Mouse (Mus musculus) T-helper 2 cell (primary cell): ENCODE results near the gene Sfpq.

Source experiments
- in situ Hi-C: fragments of 300-600 bp; cut with MboI, MseI; formaldehyde crosslinking; loops from one replicate; pipeline ENCODE4 v1.15.1; 2025; ENCODE audit warnings: high pct_unique_total_duplicates

Sfpq gene

DNA sequence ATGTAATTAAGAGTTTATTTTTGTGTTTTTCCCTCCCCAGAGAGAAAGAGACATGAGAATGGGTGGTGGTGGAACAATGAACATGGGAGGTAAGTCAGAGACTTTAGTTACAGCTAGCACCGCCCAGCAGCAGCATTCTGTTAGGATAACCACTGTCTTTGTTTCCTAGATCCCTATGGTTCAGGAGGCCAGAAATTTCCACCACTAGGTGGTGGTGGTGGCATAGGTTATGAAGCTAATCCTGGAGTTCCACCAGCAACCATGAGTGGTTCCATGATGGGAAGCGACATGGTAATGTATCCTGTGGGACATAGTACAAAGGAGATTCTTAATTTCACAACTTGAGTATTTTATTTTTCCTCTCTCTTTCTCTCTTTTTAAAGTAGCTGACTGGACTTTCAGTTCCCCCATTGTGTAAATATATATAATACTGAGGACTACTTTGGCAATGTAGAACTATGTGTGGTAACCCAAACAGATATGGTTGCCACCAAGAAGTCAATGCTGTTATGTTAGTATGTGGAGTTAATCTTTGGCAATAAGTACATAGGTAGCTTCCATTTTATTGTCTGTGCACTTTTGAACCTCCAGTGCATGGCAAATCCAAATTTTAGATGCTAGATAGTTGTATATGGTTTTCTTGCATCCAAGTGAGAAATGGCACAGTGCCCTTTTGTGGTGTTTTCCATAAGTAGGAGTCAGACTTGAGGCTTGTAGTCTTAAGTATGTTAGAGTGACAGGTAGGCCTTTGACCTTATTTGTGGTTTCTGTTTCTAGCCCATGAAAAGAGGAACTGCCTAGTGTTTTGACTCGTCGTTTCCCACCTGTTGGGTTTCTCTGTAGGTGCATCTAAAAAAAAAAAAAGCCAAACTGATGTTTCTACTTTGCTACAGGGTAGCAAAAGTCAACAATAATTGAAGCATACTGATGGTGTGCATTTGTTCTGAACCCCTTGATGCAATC is 6.4 kb downstream of the Sfpq start:
- in situ Hi-C loops, result no loop called here

DNA sequence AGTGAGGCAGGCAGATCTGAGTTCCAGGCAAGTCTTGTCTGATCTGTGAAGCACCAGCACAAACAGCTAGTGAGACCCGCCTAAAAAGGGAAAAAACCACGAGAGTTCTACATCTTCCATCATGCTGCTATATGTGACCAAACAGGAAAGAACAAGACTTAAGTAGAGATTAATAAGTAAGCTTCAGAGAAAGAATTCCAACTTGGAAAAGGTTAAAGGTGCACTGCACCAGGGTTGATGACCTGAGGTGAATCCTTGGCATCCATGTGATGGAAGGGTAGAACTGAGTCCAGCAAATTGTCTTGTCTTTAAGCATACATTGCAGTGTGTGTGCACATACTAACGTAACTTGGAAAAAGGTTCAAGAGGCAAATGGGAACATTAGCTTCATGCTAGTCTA is 16.0 kb downstream of the Sfpq start:
- in situ Hi-C loops, result no loop called here

- in situ Hi-C loops, result no loop called here
These were observed 17.0 kb downstream of the Sfpq start for GRCm38 (mm10) chr4:127037908-127038827.

GRCm38 (mm10) chr4:127038828-127039349 is 17.8 kb downstream of the Sfpq start:
- in situ Hi-C loops, result no loop called here

- in situ Hi-C loops, result no loop called here
These were observed 18.9 kb downstream of the Sfpq start for GRCm38 (mm10) chr4:127039871-127040483.

- in situ Hi-C loops, result no loop called here
These were observed 22.4 kb downstream of the Sfpq start for GRCm38 (mm10) chr4:127043540-127043939.

GRCm38 (mm10) chr4:127051121-127051520 is 30.0 kb downstream of the Sfpq start:
- in situ Hi-C loops, result no loop called here

GRCm38 (mm10) chr4:127053071-127053470 is 31.9 kb downstream of the Sfpq start:
- in situ Hi-C loops, result no loop called here

DNA sequence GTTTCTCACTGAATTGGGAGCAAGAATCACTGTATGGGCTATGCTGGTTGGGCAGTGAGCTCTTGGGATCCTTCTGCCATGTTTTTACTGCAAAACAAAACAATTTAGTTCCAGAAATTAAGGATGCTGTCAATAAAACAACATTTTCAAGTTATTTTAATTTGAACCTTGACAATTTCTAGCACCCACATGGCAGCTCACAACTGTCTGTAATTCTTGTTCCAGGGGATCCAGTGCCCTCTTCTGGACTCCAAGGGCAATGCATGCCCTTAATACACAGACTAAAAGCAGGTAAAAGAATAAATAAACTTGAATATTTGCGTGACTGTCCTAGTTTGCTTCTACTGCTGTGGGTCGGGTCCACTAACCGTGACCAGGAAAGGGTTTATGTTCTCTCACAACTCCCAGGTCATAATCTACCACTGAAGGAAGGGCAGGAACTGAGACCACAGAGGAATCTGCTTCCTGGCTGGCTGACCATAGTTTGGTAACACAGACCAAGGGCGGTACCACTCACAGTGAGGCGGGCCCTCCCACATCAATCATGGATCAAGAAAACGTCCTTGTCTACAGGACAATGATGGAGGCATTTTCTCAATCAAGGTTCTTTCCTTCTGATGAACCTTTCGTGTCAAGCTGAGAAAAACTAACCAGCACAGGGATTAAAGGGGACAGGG is 33.5 kb downstream of the Sfpq start:
- in situ Hi-C loops, result no loop called here

DNA sequence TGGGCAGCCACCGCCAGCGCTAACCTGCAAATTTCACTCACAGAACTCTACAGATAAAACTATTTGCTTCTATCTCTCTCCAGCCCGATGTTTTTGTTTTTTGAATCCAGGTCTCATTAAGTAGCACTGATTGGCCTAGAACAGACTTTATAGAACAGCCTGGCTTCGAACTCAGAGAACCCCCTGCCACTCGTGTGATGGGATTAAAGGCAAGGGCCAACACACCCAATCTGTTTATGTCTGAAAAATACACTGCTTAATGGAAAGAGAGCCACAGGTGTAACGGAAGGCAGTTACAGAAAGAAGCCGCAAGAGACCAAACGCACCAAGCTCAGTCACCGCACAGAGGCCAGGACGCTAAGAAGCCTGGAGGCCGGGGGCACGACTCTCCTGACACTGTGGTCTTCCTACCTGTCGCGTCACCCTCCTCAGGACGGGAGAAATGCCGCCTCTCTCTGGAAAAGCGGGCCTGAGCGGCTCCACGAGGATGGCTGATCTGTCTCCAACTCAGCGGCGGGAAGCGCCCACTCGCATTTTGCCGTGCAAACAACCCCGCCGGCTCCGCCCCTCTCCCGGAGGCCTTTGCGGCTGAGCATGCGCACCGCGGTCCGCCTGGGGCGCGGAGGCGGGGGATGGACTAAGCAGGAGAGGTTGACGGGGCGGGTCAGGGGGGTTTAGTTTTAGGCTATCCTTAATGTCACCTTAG is 39.6 kb downstream of the Sfpq start, which contains the start of gene Zmym1:
Gene Zmym1, minus strand, starts transcription at position 568 of the 706 bp plus-strand sequence.
- in situ Hi-C loops, result loop anchor here (10.0 kb wide), 1 partner anchor 184 kb away; the partner anchor contains the start of gene Smim12

- in situ Hi-C loops, result loop anchor here (10.0 kb wide), 1 partner anchor 181 kb away; the partner anchor contains the start of gene Smim12
These were observed 42.9 kb downstream of the Sfpq start for GRCm38 (mm10) chr4:127064051-127064450.

DNA sequence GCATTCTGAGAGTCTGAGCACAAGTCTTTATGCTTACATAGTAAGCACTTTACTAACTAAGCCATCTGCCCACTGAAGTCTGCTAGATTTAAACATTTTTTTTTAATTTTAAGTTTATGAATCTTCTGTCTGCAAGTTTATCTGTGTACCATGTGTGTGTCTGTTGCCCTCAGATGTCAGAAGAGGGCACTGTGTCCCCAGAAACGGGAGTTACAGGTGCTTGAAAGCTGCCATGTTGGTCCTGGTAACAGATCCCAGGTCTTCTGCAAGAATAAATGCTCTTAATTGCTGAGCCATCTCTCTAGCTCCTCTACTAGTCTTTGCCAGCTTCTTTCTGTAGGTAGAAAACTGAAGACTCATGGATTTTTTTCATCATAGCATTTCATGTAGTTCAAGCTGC is 53.8 kb downstream of the Sfpq start:
- in situ Hi-C loops, result no loop called here

- in situ Hi-C loops, result no loop called here
These were observed 55.9 kb downstream of the Sfpq start, which contains the start of gene Zmym6 for GRCm38 (mm10) chr4:127076875-127077548. TSS of gene Zmym6 (plus strand) at chr4:127077383.

GRCm38 (mm10) chr4:127080806-127081205 is 59.7 kb downstream of the Sfpq start:
- in situ Hi-C loops, result no loop called here

- in situ Hi-C loops, result no loop called here
These were observed 62.0 kb downstream of the Sfpq start for GRCm38 (mm10) chr4:127083131-127083530.

DNA sequence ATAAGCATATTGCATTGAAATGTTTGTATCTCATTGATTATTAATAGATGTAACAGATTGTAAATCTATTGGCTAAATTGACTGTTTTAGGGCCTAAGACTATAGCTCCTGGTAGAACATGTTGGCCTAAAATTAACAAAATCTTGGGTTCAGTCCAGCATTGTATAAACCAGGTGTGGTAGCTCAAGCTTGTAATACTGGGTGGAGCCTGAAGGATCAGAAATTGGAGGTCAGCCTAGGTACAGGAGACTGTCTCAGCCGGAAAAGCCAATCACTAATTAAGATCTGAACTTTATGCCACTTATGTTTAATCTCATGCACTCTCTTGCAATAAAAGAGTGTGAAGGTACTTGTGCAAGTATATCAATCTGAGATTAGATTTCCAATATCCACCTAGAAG is 64.6 kb downstream of the Sfpq start:
- in situ Hi-C loops, result no loop called here
